Mouse (Mus musculus) left cerebral cortex, adult 8-10 months (tissue): ENCODE data around the gene Cachd1. TPM values are rescaled to one million over a fixed set of nuclear protein-coding genes. Genes with fewer than 3 reads are reported as not detected.

Experiments
- DNase-seq, 2 experiments: peaks; one replicate each; pipeline ENCODE4 v3.0.0; 2022; ENCODE audit warnings: low spot score in 2 of 2
- total RNA-seq, 4 experiments: library from RNA; stranded (reverse); gene quantifications; 2 replicates each; pipeline ENCODE4 v1.2.4; 2022

Cachd1 gene
- total RNA-seq, result 10 to 100 TPM; 11.9 to 19.9 (median 16.4) TPM

DNA sequence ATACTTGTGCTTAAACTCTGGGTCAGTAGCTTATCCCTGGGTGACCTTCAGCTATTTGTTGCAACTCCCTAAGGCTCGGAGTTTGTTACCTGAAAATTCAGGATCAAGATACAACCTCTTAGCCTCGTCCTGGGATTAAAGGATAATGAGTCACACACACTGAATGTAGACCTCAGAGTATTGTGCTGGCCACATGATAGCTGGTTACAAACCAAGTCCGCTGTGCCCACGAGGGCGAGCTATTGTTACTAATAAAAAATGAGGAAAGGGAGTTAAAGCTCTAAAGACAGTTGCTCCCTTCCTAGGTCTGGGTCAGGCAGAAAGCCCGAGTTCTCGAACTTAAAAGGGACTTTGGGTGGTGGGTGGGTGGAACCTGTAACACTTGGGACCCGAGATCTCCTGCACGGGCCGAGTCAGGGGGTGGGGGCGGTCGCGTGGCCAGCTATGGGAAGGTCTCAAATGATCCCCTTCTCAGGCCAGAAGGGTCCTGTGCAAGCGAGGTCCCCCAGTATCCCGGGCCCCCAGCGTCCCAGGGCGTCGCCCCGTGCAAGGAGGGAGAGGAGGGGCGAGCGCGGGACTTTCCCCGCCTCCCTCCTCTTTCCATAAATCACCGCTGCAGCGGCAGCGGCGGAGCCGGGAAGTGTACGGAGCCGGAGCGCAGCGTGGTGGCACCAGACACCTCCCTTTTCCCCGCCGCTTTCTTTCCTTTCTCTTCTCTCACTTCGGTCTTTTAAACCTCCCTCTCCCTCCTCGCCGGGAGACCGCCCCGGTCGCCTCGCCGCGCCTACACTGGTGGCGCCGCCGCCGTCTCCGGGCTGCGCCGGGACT is at the start of gene Cachd1:
TSS of gene Cachd1 (plus strand) at position 633 of the 828 bp plus-strand sequence.
- DNase-seq, result peak in 1 of 2 experiments; percentile 6

DNA sequence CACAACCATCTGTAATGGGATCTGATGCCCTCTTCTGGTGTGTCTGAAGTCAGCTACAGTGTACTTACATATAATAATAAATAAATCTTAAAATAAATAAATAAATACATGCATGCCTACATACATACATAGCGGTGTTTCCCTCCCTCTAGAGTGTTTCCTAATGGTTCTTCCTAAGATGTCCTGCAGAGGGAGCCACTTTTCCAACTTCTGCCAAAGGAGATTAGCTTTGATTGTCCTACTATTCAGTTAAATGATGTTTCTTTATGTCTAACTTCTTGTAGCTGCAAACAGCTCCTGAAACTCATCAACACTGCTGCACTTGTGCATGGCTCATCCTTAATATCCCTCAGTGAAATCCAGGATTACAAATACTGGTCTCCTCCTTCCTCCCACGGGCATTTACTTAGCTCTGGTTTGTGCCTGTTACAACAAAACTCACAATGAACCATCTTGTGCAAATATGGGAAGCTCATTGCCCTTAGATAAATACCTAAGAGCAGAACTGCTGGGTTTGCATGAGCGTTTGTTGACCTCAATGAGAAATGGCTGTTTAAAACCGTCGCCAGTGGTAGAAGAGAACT is 47.5 kb upstream of the Cachd1 start:
- DNase-seq, result no peak

DNA sequence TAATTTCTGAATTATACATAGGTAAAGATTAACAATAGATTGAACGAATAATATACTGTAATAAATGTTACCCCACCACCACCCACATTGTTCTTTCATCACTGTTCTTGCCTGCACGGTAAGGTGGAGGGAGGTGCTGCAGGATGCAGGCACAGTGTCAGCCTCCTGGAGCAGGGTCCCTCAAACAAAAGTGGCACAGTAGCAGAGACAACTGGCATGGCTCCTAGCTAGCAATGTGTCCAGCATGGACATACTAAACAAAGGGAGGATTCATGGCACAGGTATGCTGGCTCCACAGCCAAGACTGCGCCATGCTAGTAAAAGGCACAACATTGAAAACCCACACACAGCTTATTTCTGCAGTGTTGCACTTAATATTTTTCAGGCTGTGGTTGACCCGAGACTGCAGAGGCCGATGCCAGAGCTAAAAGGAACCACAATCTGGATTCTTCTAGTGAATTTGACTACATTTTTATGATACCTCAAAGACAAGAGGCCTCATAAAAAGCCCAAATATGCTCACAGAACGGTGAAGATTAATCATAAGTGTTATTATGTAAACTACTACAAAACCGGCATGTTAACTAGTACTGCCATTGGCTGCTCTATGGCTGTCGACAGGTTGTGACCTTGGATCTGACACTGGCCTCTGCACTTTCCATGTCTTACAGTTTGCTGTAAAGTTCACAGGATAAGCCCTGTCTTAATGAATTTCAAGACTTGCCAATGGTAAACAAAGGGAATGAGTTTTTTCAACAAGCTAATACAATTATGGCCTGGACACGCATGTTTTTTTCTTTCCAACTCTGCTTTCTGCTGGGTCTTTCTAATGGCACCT is 41.2 kb upstream of the Cachd1 start:
- no peak for DNase-seq

DNA sequence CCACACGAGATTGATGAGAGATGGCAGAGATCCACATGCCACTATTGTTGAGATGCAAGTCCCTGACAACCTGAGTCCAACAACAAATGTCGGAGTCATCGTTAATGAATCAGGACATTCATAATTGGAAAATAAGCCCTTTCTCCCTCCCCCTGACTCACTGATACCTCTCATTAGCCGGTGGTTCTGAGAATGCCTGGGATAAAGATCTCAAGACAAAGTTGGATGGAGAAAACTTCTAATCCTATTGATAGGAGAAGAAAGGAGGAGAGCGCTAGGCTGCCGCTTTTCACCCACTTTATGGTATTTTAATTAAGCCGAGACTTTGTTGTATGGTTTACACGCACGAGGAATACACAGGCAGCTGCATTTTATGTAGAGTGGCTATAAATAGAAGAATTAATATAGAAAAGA is 40.5 kb upstream of the Cachd1 start:
- DNase-seq, result no peak

DNA sequence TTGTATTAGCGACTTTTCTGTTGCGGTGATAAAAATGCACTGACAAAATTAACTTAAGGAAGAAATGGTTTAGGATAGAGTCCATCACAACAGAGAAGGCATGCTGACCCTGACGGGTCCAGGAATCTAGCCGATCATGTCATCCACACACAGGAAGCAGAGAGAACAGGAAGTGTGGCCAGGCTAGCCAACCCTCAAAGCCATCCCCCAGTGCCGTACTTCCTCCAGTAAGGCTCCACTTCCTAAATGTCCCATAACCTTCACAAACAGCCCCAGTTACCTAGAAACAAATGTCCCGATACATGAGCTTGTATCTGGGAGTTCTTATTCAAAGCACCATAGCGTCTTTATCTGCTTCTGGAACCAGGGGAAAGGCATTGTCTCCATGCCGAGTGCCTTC is 32.9 kb upstream of the Cachd1 start:
- DNase-seq, result no peak

GRCm38 (mm10) chr4:100752278-100752677 is 24.2 kb upstream of the Cachd1 start:
- no peak for DNase-seq

DNA sequence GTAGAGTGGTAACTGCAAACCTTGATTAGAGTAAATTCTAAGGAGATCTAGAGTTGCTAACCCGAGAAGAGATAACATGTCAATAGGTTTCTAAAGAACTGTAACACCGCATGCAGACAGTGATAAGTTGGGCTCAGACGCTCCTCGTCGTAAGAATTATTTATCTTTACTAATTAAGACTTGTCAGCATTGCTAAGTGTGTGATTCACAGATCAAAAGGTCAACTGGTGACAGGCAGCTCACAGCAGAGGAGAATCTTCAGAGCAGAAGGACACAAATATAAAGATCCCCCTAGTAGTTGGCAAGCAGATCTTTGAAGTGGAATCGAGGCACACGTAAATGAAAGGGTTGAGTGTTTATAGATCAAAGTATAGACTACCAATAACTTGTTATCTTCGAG is 20.8 kb upstream of the Cachd1 start:
- no peak for DNase-seq

GRCm38 (mm10) chr4:100756499-100756898 is 20.0 kb upstream of the Cachd1 start:
- no peak for DNase-seq

DNA sequence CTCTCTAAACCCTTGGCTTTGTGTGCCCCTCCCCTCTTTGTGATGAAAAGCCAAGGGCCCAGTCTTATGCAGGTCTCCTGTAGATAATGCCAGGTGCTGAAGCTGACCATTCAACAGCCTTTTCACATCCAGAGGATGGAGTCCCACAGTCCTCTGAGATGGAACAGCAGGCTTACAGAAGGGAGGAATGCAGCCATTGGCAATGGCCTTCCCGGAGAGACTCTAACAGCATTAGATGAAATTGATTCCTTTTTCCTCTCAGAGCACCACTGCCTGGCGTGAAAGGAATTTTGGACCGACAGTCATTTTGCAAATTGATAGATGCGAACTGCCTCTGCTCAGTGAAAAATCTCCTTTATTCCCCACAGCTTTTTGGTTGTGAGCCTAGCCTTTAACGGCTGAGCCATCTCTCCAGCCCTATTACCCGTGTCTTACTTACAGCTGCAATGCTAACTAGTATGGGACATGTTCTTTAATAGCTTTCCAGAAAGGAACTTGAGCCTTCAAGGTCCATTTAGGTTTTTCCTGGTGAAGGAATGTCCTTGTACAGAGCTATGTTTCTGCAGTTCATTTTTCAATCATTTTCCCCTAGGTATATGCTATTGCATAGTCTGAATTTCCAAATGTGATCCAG is 18.1 kb upstream of the Cachd1 start:
- DNase-seq, result no peak

DNA sequence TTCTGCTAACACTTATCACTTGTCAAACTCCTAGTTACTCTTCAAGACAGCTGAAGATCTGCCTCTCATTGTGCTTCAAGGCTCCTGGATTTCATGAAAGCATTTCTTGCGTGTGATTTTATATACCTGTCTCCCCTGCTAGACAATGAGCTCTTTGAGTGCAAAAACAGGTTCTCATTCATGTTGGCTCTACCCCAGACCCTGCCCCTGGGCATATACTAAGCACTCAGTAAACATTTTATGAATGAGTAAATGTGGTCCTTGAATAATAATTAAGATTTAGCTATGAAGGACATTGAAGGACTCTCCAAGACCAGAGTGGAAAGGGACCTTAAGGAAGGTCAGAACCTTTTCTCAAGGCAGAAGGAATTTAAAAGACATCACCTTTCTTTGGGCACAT is 16.9 kb upstream of the Cachd1 start:
- no peak for DNase-seq

DNA sequence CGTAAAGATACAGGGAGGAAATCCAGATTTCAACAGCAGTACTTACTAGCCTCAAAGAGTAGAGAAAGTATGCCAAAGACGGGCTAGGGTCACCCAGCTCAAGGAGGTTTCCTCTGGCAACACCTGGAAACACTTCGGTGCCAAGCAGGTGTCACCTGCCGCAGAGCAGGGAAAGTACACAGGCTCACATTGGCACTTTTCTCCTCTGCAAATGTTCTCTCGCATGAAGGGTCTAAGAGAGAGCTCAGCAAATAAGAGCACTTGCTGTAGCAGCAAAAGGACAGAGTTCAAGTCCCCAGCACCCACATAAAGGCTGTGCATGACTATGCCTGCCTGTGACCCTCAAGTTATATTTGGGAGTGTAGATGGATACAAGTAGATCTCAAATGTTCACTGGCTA is 16.1 kb upstream of the Cachd1 start:
- no peak for DNase-seq

DNA sequence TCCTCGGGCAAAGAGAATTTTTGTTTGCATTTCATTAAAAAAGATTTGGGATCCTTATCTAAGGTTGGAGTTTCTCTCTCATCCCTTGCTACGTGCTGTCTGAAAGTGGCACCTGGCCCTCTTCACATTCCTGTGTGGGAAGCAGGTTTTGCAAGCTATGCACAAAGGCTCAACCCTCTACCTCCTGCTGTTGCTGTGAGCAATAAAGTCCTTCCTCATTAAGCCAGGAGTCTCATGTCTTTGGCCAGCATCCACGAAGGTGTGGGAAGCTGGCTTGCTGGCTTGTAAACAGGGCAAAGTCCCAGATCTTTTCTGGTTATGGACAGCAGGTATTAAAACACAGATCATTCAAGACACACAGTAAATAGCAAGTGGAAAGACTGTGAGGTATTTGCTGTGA is 7.9 kb upstream of the Cachd1 start:
- no peak for DNase-seq

- peak in 1 of 2 experiments; percentile 35 for DNase-seq
Observed at GRCm38 (mm10) chr4:100776871-100777375, 448 bp downstream of the Cachd1 start.

- DNase-seq, result no peak
Observed at GRCm38 (mm10) chr4:100777376-100778041, 1.0 kb downstream of the Cachd1 start.

- DNase-seq, result no peak
Observed at GRCm38 (mm10) chr4:100778082-100778481, 1.6 kb downstream of the Cachd1 start.

DNA sequence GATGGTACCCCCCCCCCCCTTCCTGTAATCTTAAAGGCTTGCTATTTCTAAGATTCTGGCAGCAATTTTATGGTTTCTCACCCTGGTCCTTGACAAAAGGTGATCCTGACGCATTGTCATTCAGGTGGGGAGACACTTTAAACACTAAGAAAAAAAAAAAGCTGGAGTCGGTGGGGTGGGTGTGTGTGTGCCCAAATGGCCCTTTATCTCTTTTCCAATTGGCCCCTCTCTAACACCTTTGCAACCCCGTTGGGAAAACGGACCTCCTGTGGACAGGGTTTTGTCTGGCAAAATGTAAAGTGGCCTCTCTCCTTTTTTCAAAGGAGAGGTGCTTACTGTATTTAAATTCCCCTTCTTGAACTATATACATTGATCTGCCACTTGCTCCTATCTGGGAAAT is 2.5 kb downstream of the Cachd1 start:
- DNase-seq, result no peak

DNA sequence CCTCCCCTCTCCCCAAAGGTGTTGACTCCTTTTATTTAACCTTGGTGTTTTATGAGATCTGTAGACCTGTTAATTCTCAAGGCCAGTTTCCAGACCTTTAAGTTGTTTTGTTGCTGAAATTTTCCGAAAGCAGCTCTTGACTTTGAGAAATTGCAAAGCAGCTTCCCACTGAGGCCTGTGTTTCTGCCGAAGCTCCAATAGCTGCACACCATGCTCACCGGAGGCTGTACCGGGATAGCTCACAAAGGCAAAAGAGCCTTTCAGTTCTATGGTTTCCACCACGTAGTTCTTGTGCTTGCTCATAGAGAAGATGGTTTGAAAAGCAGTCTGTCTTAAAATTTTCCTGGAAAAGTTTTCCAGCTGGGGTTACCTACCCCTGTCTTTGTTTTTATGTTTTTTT is 3.2 kb downstream of the Cachd1 start:
- DNase-seq, result no peak

DNA sequence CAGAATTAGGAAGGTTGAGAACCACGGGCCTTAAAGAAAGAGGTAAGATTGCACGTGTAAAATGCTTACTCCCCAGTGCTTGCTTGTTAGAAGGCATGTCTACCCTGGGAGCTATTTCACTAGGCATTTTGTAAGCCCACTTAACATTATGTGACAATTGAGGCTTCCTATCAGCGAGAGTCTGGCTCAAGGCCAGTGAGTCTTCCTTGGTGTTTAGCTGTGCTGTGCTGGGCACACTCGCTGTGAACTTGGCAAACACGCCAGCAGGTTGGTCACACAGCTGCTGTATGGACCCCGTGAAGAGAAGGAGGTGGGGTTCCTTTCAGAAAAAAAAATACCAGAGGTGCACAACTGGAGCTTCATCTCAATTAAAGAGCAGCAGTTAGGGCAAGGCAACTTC is 4.4 kb downstream of the Cachd1 start:
- no peak for DNase-seq

DNA sequence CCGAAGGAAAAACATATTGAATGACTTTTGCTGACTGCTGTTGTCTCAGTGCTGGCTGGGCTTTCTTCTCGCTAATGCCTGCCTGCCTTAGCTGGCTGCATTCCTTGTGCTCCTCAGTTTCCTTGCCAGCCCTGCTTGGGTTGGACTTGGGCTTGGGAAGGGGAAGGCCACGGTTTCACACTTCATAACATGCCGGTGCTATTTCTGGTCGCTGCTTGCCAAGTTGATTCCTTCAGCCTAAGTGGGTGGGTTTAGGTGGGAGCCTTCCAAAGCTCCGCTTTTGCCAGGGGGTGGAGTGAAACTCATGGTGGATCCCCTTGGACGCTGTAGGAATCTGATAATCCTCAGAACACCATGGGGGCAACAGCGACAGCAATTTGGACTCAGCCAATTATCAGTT is 5.9 kb downstream of the Cachd1 start:
- DNase-seq, result no peak

DNA sequence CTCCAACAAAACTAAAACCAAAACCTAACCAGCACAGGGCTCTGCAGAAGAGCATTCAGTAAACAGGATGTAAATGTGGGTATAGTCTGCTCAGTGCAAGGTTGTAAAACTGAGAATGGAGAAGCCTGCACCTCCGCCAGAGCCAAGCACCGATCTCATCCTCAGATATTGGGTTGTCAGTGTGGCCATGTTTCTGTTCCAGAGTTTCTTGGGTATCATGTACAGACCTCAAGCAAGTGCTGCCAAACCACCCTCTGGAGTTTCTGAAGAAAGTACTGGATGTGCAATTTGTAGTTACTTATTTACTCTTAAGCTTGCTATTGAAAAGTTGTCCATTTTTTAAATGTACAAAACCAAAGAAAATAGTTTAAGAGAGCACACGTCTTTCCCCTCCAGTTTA is 6.4 kb downstream of the Cachd1 start:
- no peak for DNase-seq

DNA sequence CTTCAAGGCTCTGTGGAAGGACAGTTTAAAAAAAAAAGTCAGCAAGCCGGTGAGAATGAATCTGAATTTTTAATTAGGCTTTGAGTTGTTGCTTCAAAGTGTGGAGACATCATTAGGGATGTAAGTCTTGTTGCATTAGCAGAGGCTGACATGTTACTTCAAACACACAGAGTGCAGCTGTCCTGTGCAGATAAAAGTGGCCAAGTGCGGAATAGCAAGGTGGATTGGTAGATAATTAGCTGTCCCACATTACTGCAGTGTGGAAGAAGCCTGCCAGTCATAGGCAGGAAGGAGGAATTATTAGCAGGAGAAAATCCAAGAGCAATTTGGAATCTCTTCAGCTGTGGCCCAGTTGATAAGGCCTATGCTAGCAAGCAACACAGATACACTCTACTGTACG is 10.7 kb downstream of the Cachd1 start:
- no peak for DNase-seq
